Mouse (Mus musculus): ENCODE results near the gene Dnaic2.

- TF ChIP-seq EP300 (IDR thresholded peaks at IDR 0.05; ENCODE audit: low read length) (no peak), ELF1 (IDR thresholded peaks at IDR 0.05; ENCODE audit: low read depth, low read length) (no peak), POLR2AphosphoS2 (IDR thresholded peaks at IDR 0.05; ENCODE audit: low read depth, low read length) (no peak), ZC3H11A (IDR thresholded peaks at IDR 0.05; ENCODE audit: low read depth, low read length) (no peak), CTCF (conservative IDR thresholded peaks at IDR 0.05 in 1 of 2, IDR thresholded peaks at IDR 0.05 in 1 of 2; ENCODE audit: low read depth in 2 of 2, low read length in 2 of 2) (no peak), POLR2A (IDR thresholded peaks at IDR 0.05; ENCODE audit: low read depth, low read length) (no peak), USF1 (IDR thresholded peaks at IDR 0.05; ENCODE audit: low read depth, low read length) (no peak), RCOR1 (conservative IDR thresholded peaks at IDR 0.05; ENCODE audit: low read depth, low read length) (no peak), MXI1 (IDR thresholded peaks at IDR 0.05; ENCODE audit: low read depth, low read length) (no peak), USF2 (conservative IDR thresholded peaks at IDR 0.05; ENCODE audit: low read depth, low read length) (no peak), ETS1 (conservative IDR thresholded peaks at IDR 0.05; ENCODE audit: low read depth, low read length) (no peak)
Observed at GRCm38 (mm10) chr11:114694451-114694850, 32.8 kb upstream of the Dnaic2 start.
